Mouse (Mus musculus) heart, postnatal 0 days (tissue): Measurements from ENCODE around the gene Lima1. TPM values are rescaled to one million over a fixed set of nuclear protein-coding genes. Genes with fewer than 3 reads are reported as not detected.
"Not testable (repeated sequence)": the region's sequence is repeated elsewhere in the genome, so short reads cannot be mapped to it uniquely, and the experiment has no call there.

Experiments
- ATAC-seq: fragments of 200-750 bp; cut with Nextera tagmentation; 2 replicates; pipeline ENCODE4 v1.8.0; 2017; ENCODE audit warnings: low read depth, moderate number of reproducible peaks, moderate library complexity; ENCODE audit not compliant: insufficient read depth
- DNase-seq: peaks from one replicate; pipeline ENCODE4 v3.0.0-alpha.2; 2016; ENCODE audit warnings: low spot score
- H3K27ac ChIP-seq: fragments of 300-500 bp; sonication (generic); 2 replicates; pipeline ENCODE4 v1.5.1; 2014; ENCODE audit warnings: low read depth, mild to moderate bottlenecking
- H3K27me3 ChIP-seq: fragments of 300-500 bp; sonication (generic); 2 replicates; pipeline ENCODE4 v1.6.1; 2014; ENCODE audit warnings: low read length, mixed read lengths; ENCODE audit not compliant: control insufficient read depth, insufficient read depth
- H3K36me3 ChIP-seq: fragments of 300-500 bp; sonication (generic); replicated peaks from 2 replicates; pipeline ENCODE4 v1.6.1; 2014; ENCODE audit warnings: low read length, mixed read lengths; ENCODE audit not compliant: control insufficient read depth, insufficient read depth
- H3K4me1 ChIP-seq: fragments of 300-500 bp; sonication (generic); 2 replicates; pipeline ENCODE4 v1.6.1; 2014; ENCODE audit warnings: antibody characterized with exemption; ENCODE audit not compliant: control insufficient read depth, insufficient read depth
- H3K4me2 ChIP-seq: fragments of 300-500 bp; sonication (generic); 2 replicates; pipeline ENCODE4 v1.6.1; 2014; ENCODE audit warnings: low read depth, mild to moderate bottlenecking, low read length, moderate library complexity
- H3K4me3 ChIP-seq: fragments of 300-500 bp; sonication (generic); 2 replicates; pipeline ENCODE4 v1.5.1; 2014; ENCODE audit warnings: low read depth, low read length
- H3K9ac ChIP-seq: fragments of 300-500 bp; sonication (generic); replicated peaks from 2 replicates; pipeline ENCODE4 v1.6.1; 2014; ENCODE audit warnings: low read depth, low read length, mixed read lengths
- H3K9me3 ChIP-seq: fragments of 300-500 bp; sonication (generic); replicated peaks from 2 replicates; pipeline ENCODE4 v1.6.1; 2016; ENCODE audit warnings: low read length; ENCODE audit not compliant: control insufficient read depth
- CTCF ChIP-seq: IDR thresholded peaks from 2 replicates; pipeline ENCODE4 v1.5.1; 2016; ENCODE audit warnings: antibody characterized with exemption, control low read depth, low read depth
- EP300 ChIP-seq: IDR thresholded peaks from 2 replicates; pipeline ENCODE4 v1.6.1; 2016; ENCODE audit warnings: antibody characterized with exemption, low read depth
- WGBS: fragments of 180-500 bp; shearing (Covaris S2); extraction: QIAGEN DNeasy Blood & Tissue Kit; methylation state at CpG from one replicate; pipeline ENCODE4 v1.1.7; 2014; 5-methylcytosine and 5-hydroxymethylcytosine counted together
- polyA plus RNA-seq: library from polyadenylated mRNA; unstranded; fragments of >200 nt; fragmentation: Nextera tagmentation; extraction: Ambion mirVana; gene quantifications from 2 replicates; pipeline ENCODE4 v1.2.1, GENCODE M21; 2015
- total RNA-seq: library from RNA; depleted of rRNA; stranded (reverse); fragments of >200 nt; gene quantifications from 2 replicates; pipeline ENCODE4 v1.2.3, GENCODE M21; 2014; ENCODE audit warnings: low replicate concordance

Lima1 gene
- total and polyA plus RNA-seq, 2 experiments from 2014 or later: 12.6 to 12.7 TPM

DNA sequence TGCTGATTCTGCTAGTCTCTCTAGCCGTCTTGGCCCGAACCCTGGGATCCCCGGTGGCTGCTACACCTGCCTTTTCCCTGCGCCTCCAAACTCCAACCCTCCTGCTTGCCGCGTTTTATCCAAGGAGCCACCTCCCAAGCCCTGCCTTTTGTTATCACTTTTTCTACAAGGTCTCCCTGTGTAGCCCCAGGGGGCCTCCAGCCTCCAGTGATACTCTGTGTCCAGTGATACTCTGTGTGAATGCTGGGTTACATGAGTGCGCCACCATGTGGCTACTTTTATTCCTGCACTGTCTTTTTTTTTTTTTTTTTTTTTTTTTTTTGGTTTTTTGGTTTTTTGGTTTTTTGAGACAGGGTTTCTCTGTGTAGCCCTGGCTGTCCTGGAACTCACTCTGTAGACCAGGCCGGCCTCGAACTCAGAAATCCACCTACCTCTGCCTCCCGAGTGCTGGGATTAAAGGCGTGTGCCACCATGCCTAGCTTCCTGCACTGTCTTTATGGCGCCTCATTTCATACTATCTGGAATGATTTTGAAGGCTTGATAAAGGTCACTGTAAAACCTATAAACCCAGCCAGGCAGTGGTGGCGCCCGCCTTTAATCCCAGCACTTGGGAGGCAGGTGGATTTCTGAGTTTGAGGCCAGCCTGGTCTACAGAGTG lies 34.2 kb upstream of the Lima1 start:
- H3K9ac ChIP-seq, ATAC-seq, H3K4me2 ChIP-seq, DNase-seq, H3K9me3 ChIP-seq, H3K4me1 ChIP-seq, H3K27ac ChIP-seq, H3K27me3 ChIP-seq, H3K4me3 ChIP-seq, H3K36me3 ChIP-seq: not testable (repeated sequence)
- TF ChIP-seq CTCF: peak; percentile 62
- WGBS: 40% methylated on average over 14 of the region's 14 CpGs

DNA sequence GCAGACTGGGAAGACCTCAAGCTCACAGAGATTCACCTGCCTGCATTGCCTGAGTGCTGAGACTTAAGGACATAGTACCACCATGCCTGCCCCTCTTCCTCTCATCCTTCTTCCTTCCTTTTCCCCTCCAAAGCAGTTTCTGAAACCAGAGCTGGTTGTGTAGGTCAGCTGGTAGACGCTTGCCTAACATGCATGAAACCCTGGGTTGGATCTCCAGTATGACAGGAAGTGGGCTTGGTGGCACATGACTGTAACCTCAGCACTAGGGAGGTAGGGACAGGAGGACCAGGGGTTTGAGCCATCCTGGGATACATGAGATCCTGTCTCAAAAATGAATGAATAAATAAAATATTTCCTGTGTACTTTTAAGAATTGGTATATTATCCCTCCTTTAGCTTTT lies 32.3 kb upstream of the Lima1 start:
- TF ChIP-seq CTCF (no peak), EP300 (no peak)
- H3K4me3 ChIP-seq: no peak overlapping the region
- 72% methylated on average over 1 of the region's 1 CpGs for WGBS
- no peaks in the 10 kb centered on the region for H3K36me3 ChIP-seq
- no peak for DNase-seq
- H3K9ac ChIP-seq: no peak overlapping the region
- H3K27me3 ChIP-seq: no peaks in the 10 kb centered on the region
- no peak overlapping the region for H3K4me2 ChIP-seq
- H3K9me3 ChIP-seq: no peaks in the 10 kb centered on the region
- no peaks in the 10 kb centered on the region for H3K4me1 ChIP-seq
- ATAC-seq: no peak
- H3K27ac ChIP-seq: no peak overlapping the region

DNA sequence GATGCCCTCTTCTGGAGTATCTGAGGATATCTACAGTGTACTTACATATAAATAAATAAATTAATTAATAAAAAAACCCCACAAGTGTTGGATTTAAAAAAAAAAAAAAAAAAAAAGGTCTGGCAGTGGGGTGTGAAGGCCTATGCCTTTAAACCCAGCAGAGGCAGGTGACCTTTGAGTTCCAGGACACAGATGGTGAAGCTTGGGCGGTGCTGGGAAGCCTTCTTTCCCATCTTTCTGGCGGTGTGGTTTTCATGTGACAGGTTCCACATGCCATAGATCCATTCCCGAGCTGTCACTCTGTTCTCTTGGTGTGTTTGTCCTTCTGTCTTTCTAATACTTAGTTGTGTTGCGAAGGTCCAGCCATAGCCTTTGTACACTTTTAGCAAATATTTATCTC lies 31.8 kb upstream of the Lima1 start:
- 85% methylated on average over 4 of the region's 4 CpGs for WGBS
- no peaks in the 10 kb centered on the region for H3K4me1 ChIP-seq
- no peaks in the 10 kb centered on the region for H3K36me3 ChIP-seq
- H3K4me2 ChIP-seq: no peak overlapping the region
- H3K4me3 ChIP-seq: no peak overlapping the region
- no peak overlapping the region for H3K27ac ChIP-seq
- TF ChIP-seq CTCF (no peak), EP300 (no peak)
- no peaks in the 10 kb centered on the region for H3K9me3 ChIP-seq
- ATAC-seq (no peak), DNase-seq (no peak)
- H3K27me3 ChIP-seq: no peaks in the 10 kb centered on the region
- no peak overlapping the region for H3K9ac ChIP-seq

DNA sequence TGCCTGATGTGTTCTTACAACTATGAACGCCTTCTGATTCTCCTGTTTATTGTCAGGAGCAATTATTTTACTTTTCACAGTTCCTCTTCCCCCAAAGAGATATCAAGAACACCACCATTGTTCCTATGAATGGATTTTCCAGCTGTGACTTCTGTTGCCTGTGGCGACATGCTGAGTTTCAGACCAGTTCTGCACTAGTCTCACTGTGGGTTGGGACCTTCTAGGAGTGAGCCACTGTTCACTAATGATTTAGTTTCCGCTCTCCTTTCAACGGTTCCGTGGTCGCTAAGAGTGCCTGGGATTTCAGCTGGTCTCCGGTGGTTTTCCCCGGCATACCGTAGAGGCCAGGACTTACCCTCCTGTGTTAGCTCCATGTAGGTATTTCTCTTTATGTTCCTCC lies 29.6 kb upstream of the Lima1 start:
- Histone ChIP-seq H3K9me3 (no peaks in the 10 kb centered on the region), H3K27ac (peak overlapping the region; percentile 39), H3K9ac (no peak overlapping the region), H3K4me1 (no peaks in the 10 kb centered on the region), H3K36me3 (no peaks in the 10 kb centered on the region), H3K4me3 (no peak overlapping the region), H3K4me2 (no peak overlapping the region), H3K27me3 (no peaks in the 10 kb centered on the region)
- TF ChIP-seq EP300 (no peak), CTCF (no peak)
- ATAC-seq (no peak), DNase-seq (no peak)
- 73% methylated on average over 9 of the region's 9 CpGs for WGBS

DNA sequence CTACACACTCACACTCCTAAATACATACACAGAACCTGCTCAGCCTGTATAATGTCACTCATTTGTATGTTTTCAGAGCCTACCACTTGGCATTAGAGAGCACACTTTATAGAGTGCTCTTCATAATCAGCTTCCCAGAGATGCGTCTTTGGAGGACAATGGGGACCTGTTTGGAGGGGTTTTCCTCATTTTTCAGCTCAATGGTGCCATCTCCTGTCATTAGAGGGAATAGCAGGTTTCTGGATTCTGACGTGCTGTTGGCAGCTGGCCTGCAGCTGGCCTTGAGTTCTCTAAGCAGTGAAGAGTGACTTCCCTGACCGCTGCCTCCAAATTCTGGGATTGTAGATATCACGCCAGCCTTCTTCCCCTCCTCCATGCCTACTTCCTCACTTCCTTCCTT lies 29.1 kb upstream of the Lima1 start:
- DNase-seq: peak; percentile 83
- Histone ChIP-seq H3K9me3 (no peaks in the 10 kb centered on the region), H3K4me1 (no peaks in the 10 kb centered on the region), H3K4me2 (no peak overlapping the region), H3K9ac (no peak overlapping the region), H3K27me3 (no peaks in the 10 kb centered on the region), H3K4me3 (no peak overlapping the region), H3K36me3 (no peaks in the 10 kb centered on the region), H3K27ac (peak overlapping the region; percentile 39)
- peak; percentile 72 for ATAC-seq
- WGBS: 3% methylated on average over 4 of the region's 4 CpGs
- peak; percentile 92 for TF ChIP-seq CTCF
- no peak for TF ChIP-seq EP300

DNA sequence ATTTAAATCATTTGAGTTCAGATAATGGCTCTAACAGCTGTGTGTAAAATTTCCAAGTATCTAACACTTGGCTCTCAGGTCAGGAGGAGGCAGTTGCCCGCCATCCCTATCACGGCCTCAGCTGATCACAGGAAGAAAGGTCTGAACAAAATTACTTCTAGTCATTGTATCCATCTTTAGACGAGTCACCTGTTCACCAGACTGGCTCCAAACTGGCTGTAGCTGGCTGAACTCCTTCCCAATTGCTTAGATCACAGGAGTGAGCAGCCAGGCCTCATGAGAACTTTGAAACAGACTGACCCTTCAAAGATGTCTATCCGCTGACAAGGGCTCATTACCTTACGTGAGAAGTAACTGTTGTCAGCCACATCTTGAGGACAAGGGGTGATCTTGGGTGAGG lies 28.0 kb upstream of the Lima1 start:
- Histone ChIP-seq H3K36me3 (no peaks in the 10 kb centered on the region), H3K27ac (no peak overlapping the region), H3K9ac (no peak overlapping the region), H3K4me2 (no peak overlapping the region), H3K4me1 (no peaks in the 10 kb centered on the region), H3K4me3 (no peak overlapping the region), H3K27me3 (no peaks in the 10 kb centered on the region), H3K9me3 (no peaks in the 10 kb centered on the region)
- DNase-seq (no peak), ATAC-seq (no peak)
- TF ChIP-seq EP300: no peak
- TF ChIP-seq CTCF: no peak
- 75% methylated on average over 5 of the region's 5 CpGs for WGBS
